Mouse (Mus musculus) thymus, adult 2 months (tissue): ENCODE data around the gene Ccdc9. TPM values are rescaled to one million over a fixed set of nuclear protein-coding genes. Genes with fewer than 3 reads are reported as not detected.
A peak's percentile ranks its signal among the peaks of the same experiment; 100 is the strongest.

ENCODE experiments used
- DNase-seq: peaks from one replicate; pipeline ENCODE4 v3.0.0; 2021
- H3K27ac ChIP-seq: fragments of 200-500 bp; 2 replicates; pipeline ENCODE4 v1.5.1; 2012; ENCODE audit warnings: low read length, control low read depth; ENCODE audit not compliant: control insufficient read depth, insufficient read depth
- H3K27me3 ChIP-seq: fragments of 200-500 bp; 2 replicates; pipeline ENCODE4 v1.6.1; 2012; ENCODE audit warnings: mild to moderate bottlenecking, low read length, moderate library complexity, mixed read lengths; ENCODE audit not compliant: control insufficient read depth, insufficient read depth
- H3K36me3 ChIP-seq: fragments of 200-500 bp; 2 replicates; pipeline ENCODE4 v1.6.1; 2012; ENCODE audit warnings: mild to moderate bottlenecking, low read length, moderate library complexity; ENCODE audit not compliant: control insufficient read depth, insufficient read depth
- H3K4me1 ChIP-seq: fragments of 200-500 bp; replicated peaks from 2 replicates; pipeline ENCODE4 v1.6.1; 2012; ENCODE audit warnings: low read length; ENCODE audit not compliant: control insufficient read depth, insufficient read depth
- H3K4me3 ChIP-seq: fragments of 200-500 bp; 2 replicates; pipeline ENCODE4 v1.5.1; 2012; ENCODE audit warnings: mild to moderate bottlenecking, low read length, control low read depth, moderate library complexity; ENCODE audit not compliant: control insufficient read depth, insufficient read depth
- CTCF ChIP-seq: fragments of 200-500 bp; IDR thresholded peaks from 2 replicates; pipeline ENCODE4 v1.5.1; 2012; ENCODE audit warnings: mild to moderate bottlenecking, control low read depth, low read length, moderate library complexity, borderline replicate concordance; ENCODE audit not compliant: control insufficient read depth, poor library complexity, insufficient read depth; ENCODE audit errors: extremely low read depth
- POLR2A ChIP-seq: fragments of 200-500 bp; IDR thresholded peaks from 2 replicates; pipeline ENCODE4 v1.6.1; 2012; ENCODE audit warnings: mild to moderate bottlenecking, low read length, control low read depth, moderate library complexity; ENCODE audit not compliant: control insufficient read depth, poor library complexity, insufficient read depth; ENCODE audit errors: extremely low read depth
- WGBS: fragments of 180-500 bp; shearing (Covaris S2); methylation state at CpG from one replicate; pipeline ENCODE4 v1.1.7; 2018; 5-methylcytosine and 5-hydroxymethylcytosine counted together
- polyA plus RNA-seq: library from polyadenylated mRNA; depleted of rRNA; stranded (reverse); fragments of >200 nt; gene quantifications from 2 replicates; pipeline ENCODE4 v1.2.3, GENCODE M21; 2012; rRNA removed

Ccdc9 gene
- polyA plus RNA-seq, result 39.4 and 43.0 TPM in 2 replicates

GRCm38 (mm10) chr7:16286026-16286961 lies at the start of gene Ccdc9:
Gene Ccdc9, minus strand, starts transcription at chr7:16286795.
- Histone ChIP-seq H3K27me3 (no peaks in the 10 kb centered on the region), H3K36me3 (peaks cover 18% of the 10 kb centered on the region), H3K27ac (peak within 1 kb of the TSS; percentile 42; the same call in 1 of the 2 replicates), H3K4me3 (peak within 1 kb of the TSS; percentile 57), H3K4me1 (peaks cover 12% of the 10 kb centered on the region)
- peak; percentile 99 for DNase-seq
- no peak for TF ChIP-seq CTCF
- peak; percentile 51; the same call in 1 of the 2 replicates for TF ChIP-seq POLR2A
- under 1% methylated on average over 66 of the region's 70 CpGs for WGBS

- H3K4me3 ChIP-seq, result no peak overlapping the region
- 96% methylated on average over 3 of the region's 3 CpGs for WGBS
- H3K27me3 ChIP-seq, result no peaks in the 10 kb centered on the region
- no peak overlapping the region for H3K27ac ChIP-seq
- H3K4me1 ChIP-seq, result no peaks in the 10 kb centered on the region
- no peak for DNase-seq
- TF ChIP-seq CTCF (no peak), POLR2A (no peak)
- peaks cover 46% of the 10 kb centered on the region for H3K36me3 ChIP-seq
Measured at GRCm38 (mm10) chr7:16329146-16329545, 42.6 kb upstream of the Ccdc9 start.

- H3K27me3 ChIP-seq, result no peaks in the 10 kb centered on the region
- H3K27ac ChIP-seq, result no peak overlapping the region
- no peak for DNase-seq
- 93% methylated on average over 2 of the region's 2 CpGs for WGBS
- no peak overlapping the region for H3K4me3 ChIP-seq
- TF ChIP-seq CTCF, result no peak
- TF ChIP-seq POLR2A, result no peak
- peaks cover 30% of the 10 kb centered on the region for H3K36me3 ChIP-seq
- H3K4me1 ChIP-seq, result no peaks in the 10 kb centered on the region
Measured at GRCm38 (mm10) chr7:16326607-16326971, 40.0 kb upstream of the Ccdc9 start.

GRCm38 (mm10) chr7:16325920-16326606 lies 39.5 kb upstream of the Ccdc9 start:
- DNase-seq, result peak; percentile 55
- peaks cover 30% of the 10 kb centered on the region for H3K36me3 ChIP-seq

GRCm38 (mm10) chr7:16324661-16325060 lies 38.1 kb upstream of the Ccdc9 start:
- Histone ChIP-seq H3K4me1 (no peaks in the 10 kb centered on the region), H3K27me3 (no peaks in the 10 kb centered on the region), H3K36me3 (peaks cover 24% of the 10 kb centered on the region), H3K27ac (no peak overlapping the region), H3K4me3 (no peak overlapping the region)
- DNase-seq, result no peak
- no peak for TF ChIP-seq CTCF
- no peak for TF ChIP-seq POLR2A
- WGBS, result 96% methylated on average over 7 of the region's 7 CpGs

More at GRCm38 (mm10) chr7:16325920-16326606, 39.5 kb upstream of the Ccdc9 start:
- whole genome bisulfite sequencing, result 43% methylated on average over 8 of the region's 8 CpGs
- Histone ChIP-seq H3K4me3 (no peak overlapping the region), H3K27me3 (no peaks in the 10 kb centered on the region), H3K27ac (no peak overlapping the region), H3K4me1 (no peaks in the 10 kb centered on the region)
- TF ChIP-seq POLR2A (no peak), CTCF (no peak)

GRCm38 (mm10) chr7:16320479-16320878 lies 33.9 kb upstream of the Ccdc9 start:
- Histone ChIP-seq H3K36me3 (peaks cover 6% of the 10 kb centered on the region; the same call in 1 of the 2 replicates), H3K4me1 (no peaks in the 10 kb centered on the region), H3K27ac (no peak overlapping the region), H3K27me3 (no peaks in the 10 kb centered on the region), H3K4me3 (no peak overlapping the region)
- WGBS, result 95% methylated on average over 6 of the region's 6 CpGs
- TF ChIP-seq POLR2A, result no peak
- TF ChIP-seq CTCF, result no peak
- DNase-seq, result no peak
